Mouse (Mus musculus) ES-E14 (cell line): ENCODE data around the gene Lamc1.

Source experiments
- CHD2 ChIP-seq: IDR thresholded peaks from 2 replicates; pipeline ENCODE4 v1.6.1; 2014; ENCODE audit warnings: mild to moderate bottlenecking, low read depth, low read length, inconsistent platforms
- ZNF384 ChIP-seq: IDR thresholded peaks from 2 replicates; pipeline ENCODE4 v1.6.1; 2012; ENCODE audit warnings: low read depth, low read length, inconsistent platforms

DNA sequence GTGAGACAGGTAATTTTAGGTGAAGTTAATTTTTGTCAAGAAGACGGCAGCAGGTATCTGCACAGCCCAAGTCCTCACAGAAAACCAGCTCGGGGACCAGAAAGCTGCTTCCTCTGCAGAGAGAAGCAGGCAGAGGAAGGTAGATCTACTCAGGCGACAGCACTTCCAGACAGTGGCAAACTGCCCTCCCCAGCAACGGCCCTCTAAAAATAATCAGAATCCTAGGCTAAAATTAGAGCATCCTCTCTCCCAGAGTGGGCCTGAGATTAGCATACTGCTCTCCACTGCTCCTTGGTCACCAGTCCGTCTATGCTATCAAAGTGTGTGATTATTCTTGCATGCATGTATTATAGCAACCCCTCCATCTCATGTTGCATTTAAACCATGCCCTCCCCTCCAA is 52.2 kb downstream of the Lamc1 start:
- TF ChIP-seq ZNF384 (no peak), CHD2 (no peak)
